Mouse (Mus musculus): ENCODE results near the gene Gm20388. TPM values are rescaled to one million over a fixed set of nuclear protein-coding genes. Genes with fewer than 3 reads are reported as not detected.

Gene Gm20388
- polyA plus RNA-seq, 1 experiment = not detected

DNA sequence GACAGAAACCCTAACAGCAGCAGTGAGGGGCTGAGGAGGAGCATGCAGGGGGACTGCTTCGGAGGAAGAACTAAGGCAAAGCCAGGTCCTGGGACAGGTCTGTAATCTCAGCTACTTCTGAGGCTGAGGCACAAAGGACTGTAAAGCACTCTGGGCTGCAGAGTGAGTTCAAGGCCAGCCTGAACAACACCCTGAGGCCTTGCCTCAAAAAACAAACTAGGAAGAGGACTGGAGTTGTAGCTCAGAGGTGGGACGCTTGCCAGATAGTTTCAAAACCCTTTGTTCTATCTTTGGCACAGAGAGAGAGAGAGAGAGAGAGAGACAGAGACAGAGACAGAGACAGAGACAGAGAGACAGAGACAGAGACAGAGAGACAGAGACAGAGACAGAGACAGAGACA is 1942.9 kb downstream of the Gm20388 start:
- no peak overlapping the region for H3K27ac ChIP-seq (ENCODE audit: insufficient read depth, low read depth, low read length)
- H3K4me1 ChIP-seq (ENCODE audit: control insufficient read depth, insufficient read depth, low read length) = peaks cover 18% of the 10 kb centered on the region
- WGBS = 85% methylated on average over 2 of the region's 2 CpGs
- no peak overlapping the region for H3K4me3 ChIP-seq (ENCODE audit: insufficient read depth, low read depth, low read length)
- no peak for TF ChIP-seq CTCF (IDR thresholded peaks at IDR 0.05; ENCODE audit: insufficient read depth, low read depth, low read length)
- no peak for TF ChIP-seq POLR2A (IDR thresholded peaks at IDR 0.05; ENCODE audit: insufficient read depth, low read depth, low read length)

DNA sequence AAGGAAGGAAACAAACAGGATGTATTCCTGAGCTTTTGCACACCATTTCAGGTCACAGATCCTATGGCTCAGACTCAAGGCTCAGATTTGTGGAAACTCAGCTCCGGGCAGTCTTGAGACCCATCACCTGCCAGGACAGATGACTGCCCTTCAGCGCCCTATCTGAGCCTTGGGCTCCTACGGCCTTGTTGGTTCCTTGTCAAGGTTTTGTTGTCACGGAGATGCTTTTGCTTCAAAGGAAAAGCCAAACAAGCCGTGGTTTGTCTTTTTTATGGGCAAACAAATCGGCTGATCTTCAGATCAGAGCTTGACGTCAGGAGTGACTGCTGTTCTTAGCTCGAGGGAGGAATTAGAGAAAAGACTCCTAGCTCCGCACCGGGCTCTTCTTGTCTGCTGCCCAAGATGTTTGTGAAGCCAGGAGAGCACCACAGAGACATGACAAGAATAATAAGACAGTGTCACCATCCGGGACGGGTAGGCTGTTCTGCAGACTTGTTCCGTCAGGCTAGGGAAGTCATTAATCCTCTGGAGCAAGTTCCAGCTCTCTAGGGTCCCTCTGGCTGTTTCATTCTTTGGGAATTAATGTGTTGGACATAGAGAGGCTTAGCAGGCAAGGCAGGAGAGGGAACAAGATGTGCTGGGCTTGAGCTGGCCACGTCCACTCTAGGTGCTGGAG is 1945.6 kb downstream of the Gm20388 start:
- 83% methylated on average over 14 of the region's 14 CpGs for WGBS

DNA sequence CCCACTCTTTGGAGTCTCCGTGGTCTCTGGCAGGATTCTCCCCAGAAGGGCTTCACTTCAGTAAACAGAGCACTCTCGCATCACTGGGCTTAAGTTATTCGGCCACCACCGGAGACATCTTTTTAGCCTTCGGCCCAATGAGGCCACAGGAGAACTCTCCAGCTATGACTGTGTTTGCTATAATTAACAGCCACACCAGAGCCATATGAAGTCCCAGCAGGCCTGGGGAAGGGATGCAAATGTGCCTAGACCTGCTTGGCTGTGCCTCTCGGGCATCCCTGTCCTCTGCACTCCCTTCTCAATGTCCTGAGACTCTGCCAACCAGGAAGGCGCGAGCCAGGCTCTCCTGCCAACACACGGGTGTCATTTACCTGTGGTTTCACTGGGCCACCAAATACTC is 1946.7 kb downstream of the Gm20388 start:
- Histone ChIP-seq H3K4me1 (ENCODE audit: control insufficient read depth, insufficient read depth, low read length) (peaks cover 5% of the 10 kb centered on the region; the same call in 1 of the 2 replicates), H3K4me3 (ENCODE audit: insufficient read depth, low read depth, low read length) (no peak overlapping the region), H3K27ac (ENCODE audit: insufficient read depth, low read depth, low read length) (no peak overlapping the region)
- WGBS = 69% methylated on average over 9 of the region's 9 CpGs
- TF ChIP-seq POLR2A (IDR thresholded peaks at IDR 0.05; ENCODE audit: insufficient read depth, low read depth, low read length) (no peak), CTCF (IDR thresholded peaks at IDR 0.05; ENCODE audit: insufficient read depth, low read depth, low read length) (no peak)

More for the DNA sequence above, 1945.6 kb downstream of the Gm20388 start:
- Histone ChIP-seq H3K4me3 (ENCODE audit: insufficient read depth, low read depth, low read length) (no peak overlapping the region), H3K27ac (ENCODE audit: insufficient read depth, low read depth, low read length) (no peak overlapping the region), H3K4me1 (ENCODE audit: control insufficient read depth, insufficient read depth, low read length) (peaks cover 9% of the 10 kb centered on the region)
- TF ChIP-seq CTCF (IDR thresholded peaks at IDR 0.05; ENCODE audit: insufficient read depth, low read depth, low read length) (no peak), POLR2A (IDR thresholded peaks at IDR 0.05; ENCODE audit: insufficient read depth, low read depth, low read length) (no peak)

DNA sequence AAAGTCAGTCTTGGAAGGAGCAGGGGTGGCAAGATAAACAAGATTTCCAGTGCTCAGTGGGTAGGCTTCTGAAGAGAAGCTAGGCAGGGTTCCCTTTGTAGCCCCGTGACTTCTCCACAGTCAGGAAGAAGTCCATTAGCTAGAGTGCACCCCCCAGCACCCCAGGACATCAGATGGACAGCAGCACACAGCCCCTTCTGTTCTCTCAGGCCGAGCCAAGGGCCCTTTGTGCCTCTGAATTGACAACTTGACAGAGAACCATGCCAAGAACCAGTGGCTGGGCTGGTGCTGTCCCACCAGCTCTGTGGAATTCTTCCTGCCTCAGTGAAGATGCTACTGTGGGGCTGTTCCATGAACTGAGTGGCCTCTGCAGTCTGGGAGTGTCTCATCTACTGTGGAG is 1947.1 kb downstream of the Gm20388 start:
- TF ChIP-seq CTCF (IDR thresholded peaks at IDR 0.05; ENCODE audit: insufficient read depth, low read depth, low read length) (no peak), POLR2A (IDR thresholded peaks at IDR 0.05; ENCODE audit: insufficient read depth, low read depth, low read length) (no peak)
- WGBS = 75% methylated on average over 2 of the region's 2 CpGs
- Histone ChIP-seq H3K4me1 (ENCODE audit: control insufficient read depth, insufficient read depth, low read length) (peaks cover 5% of the 10 kb centered on the region; the same call in 1 of the 2 replicates), H3K27ac (ENCODE audit: insufficient read depth, low read depth, low read length) (no peak overlapping the region), H3K4me3 (ENCODE audit: insufficient read depth, low read depth, low read length) (no peak overlapping the region)

DNA sequence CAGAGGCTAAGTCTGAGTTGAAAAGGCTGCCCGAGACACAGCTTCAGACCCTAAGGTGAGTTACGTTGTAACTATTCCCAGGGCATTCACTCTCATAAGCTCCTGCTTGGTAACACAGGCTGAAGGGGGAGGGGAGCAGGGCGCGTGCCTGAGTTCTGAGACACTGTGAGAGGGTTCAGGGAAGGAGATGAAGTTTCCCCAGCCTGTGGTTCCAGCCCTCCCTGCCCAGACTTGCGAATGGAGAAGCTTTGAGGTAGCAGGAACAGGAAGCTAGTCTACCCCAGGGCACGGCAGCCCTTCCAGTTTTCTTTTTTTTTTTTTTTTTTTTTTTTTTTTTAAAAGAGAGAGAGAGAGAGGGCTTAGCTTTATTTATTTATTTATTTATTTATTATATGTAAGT is 1950.6 kb downstream of the Gm20388 start:
- H3K27ac ChIP-seq (ENCODE audit: insufficient read depth, low read depth, low read length) = no peak overlapping the region
- 68% methylated on average over 6 of the region's 6 CpGs for WGBS
- peaks cover 5% of the 10 kb centered on the region; the same call in 1 of the 2 replicates for H3K4me1 ChIP-seq (ENCODE audit: control insufficient read depth, insufficient read depth, low read length)
- no peak overlapping the region for H3K4me3 ChIP-seq (ENCODE audit: insufficient read depth, low read depth, low read length)
- TF ChIP-seq CTCF (IDR thresholded peaks at IDR 0.05; ENCODE audit: insufficient read depth, low read depth, low read length) (no peak), POLR2A (IDR thresholded peaks at IDR 0.05; ENCODE audit: insufficient read depth, low read depth, low read length) (no peak)

DNA sequence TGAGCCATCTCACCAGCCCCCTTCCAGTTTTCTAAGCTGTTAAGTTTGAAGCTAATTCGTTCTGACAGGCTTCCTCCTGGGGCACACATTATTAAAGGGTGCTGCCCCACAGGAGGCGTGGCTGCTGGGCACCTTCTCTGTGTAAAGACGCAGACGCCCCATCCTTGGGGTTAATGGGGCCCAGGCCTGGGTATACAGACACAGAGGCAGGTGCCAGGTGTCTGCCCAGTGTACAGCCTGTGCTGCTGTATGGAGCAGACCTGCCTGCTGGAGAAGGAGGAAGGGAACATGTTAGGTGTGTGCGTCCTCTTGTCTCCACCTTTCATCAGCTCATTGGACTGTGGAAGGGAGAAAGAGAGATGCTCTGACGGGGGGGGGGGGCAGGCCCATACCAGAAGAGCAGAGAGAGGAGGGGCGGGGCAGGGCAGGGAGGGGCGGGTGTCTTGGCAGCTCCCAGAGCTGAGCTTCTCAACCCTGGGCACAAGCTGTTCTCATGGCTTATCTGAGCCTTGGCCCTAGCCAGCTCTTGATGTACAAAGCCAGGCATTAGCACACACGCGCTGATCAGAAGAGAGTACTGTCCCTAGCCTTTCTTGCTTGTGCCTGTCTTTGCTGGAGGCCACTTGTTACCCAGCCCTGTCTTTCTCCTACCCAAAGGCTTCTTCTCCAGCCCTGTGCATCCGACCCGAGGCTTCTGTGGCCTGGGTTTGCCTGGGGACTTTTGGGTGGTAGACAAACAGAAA is 1951.3 kb downstream of the Gm20388 start:
- Histone ChIP-seq H3K4me3 (ENCODE audit: insufficient read depth, low read depth, low read length) (no peak overlapping the region), H3K4me1 (ENCODE audit: control insufficient read depth, insufficient read depth, low read length) (peaks cover 5% of the 10 kb centered on the region; the same call in 1 of the 2 replicates), H3K27ac (ENCODE audit: insufficient read depth, low read depth, low read length) (no peak overlapping the region)
- WGBS = 70% methylated on average over 11 of the region's 12 CpGs
- TF ChIP-seq POLR2A (IDR thresholded peaks at IDR 0.05; ENCODE audit: insufficient read depth, low read depth, low read length) (no peak), CTCF (IDR thresholded peaks at IDR 0.05; ENCODE audit: insufficient read depth, low read depth, low read length) (no peak)

DNA sequence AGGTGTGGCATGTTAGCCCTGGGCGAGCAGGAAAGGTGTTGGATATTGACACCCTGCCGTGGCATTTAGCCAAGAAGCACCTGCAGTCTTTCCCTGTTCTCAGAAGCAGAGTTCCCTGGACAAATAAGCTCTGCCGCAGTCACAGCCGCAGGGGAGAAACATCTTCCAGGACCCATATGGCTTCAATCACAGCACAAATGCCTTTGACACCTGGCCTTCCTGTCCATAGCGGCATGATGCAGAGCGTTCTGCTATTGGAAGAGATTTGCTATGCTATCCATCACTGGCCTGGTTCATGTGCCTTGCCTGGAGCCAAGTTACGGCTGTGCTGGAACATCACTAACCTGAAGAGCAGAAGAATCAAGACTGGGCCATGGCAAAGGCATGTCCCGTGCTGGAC is 1954.7 kb downstream of the Gm20388 start:
- TF ChIP-seq POLR2A (IDR thresholded peaks at IDR 0.05; ENCODE audit: insufficient read depth, low read depth, low read length) = no peak
- TF ChIP-seq CTCF (IDR thresholded peaks at IDR 0.05; ENCODE audit: insufficient read depth, low read depth, low read length) = no peak
- Histone ChIP-seq H3K4me3 (ENCODE audit: insufficient read depth, low read depth, low read length) (no peak overlapping the region), H3K4me1 (ENCODE audit: control insufficient read depth, insufficient read depth, low read length) (no peaks in the 10 kb centered on the region), H3K27ac (ENCODE audit: insufficient read depth, low read depth, low read length) (no peak overlapping the region)
- 87% methylated on average over 8 of the region's 8 CpGs for WGBS

DNA sequence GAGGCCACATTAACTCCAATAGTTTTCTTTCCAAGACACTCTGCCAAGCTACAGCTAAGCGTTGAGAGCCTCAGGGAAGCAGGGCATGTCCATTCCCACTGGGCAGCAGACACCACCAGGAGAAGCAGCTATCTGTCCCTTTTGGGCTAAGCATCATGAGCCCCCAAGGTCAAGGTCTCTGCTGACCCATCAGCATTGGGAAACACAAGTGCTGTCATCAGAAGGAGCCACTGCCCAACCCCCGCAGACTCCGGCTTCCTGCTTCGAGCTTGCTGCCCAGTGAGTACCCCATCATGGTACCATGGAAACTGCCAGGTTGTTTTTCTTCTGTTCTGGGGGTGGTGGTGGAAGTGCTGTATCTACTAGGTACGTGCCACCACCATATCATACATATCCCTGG is 1957.6 kb downstream of the Gm20388 start:
- Histone ChIP-seq H3K4me3 (ENCODE audit: insufficient read depth, low read depth, low read length) (no peak overlapping the region), H3K27ac (ENCODE audit: insufficient read depth, low read depth, low read length) (no peak overlapping the region), H3K4me1 (ENCODE audit: control insufficient read depth, insufficient read depth, low read length) (peaks cover 22% of the 10 kb centered on the region)
- TF ChIP-seq POLR2A (IDR thresholded peaks at IDR 0.05; ENCODE audit: insufficient read depth, low read depth, low read length) = no peak
- WGBS = 92% methylated on average over 5 of the region's 5 CpGs

DNA sequence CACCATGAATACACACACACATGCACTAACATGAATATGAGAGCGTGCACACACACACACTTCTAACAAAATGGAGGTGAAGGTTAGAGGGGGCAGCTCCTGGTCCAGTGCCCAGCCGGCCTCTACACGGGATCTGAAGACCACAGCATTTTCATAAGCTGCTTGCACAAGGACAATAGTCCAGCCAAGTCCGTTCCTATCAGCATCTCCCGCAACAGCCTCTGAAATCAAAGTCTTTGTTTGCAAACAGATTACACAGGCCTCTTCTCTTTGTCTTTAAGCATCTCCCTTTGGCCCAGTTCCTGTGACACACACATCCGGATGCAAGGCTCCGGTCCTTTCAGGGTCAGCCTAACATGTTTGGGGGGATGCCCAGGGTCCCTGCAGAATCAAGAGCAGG is 1958.3 kb downstream of the Gm20388 start:
- H3K4me1 ChIP-seq (ENCODE audit: control insufficient read depth, insufficient read depth, low read length) = peaks cover 24% of the 10 kb centered on the region
- WGBS = 80% methylated on average over 7 of the region's 7 CpGs
- TF ChIP-seq POLR2A (IDR thresholded peaks at IDR 0.05; ENCODE audit: insufficient read depth, low read depth, low read length) (no peak), CTCF (IDR thresholded peaks at IDR 0.05; ENCODE audit: insufficient read depth, low read depth, low read length) (no peak)
- H3K27ac ChIP-seq (ENCODE audit: insufficient read depth, low read depth, low read length) = no peak overlapping the region
- no peak overlapping the region for H3K4me3 ChIP-seq (ENCODE audit: insufficient read depth, low read depth, low read length)

Measured in olfactory bulb, adult 2 months (tissue).